Mouse (Mus musculus) thymus, postnatal 14 days (tissue): ENCODE measurements around the gene Sema3d.
A peak's percentile ranks its signal among the peaks of the same experiment; 100 is the strongest.

Source experiments
- DNase-seq: peaks from one replicate; pipeline ENCODE4 v3.0.0; 2021

Sema3d gene

DNA sequence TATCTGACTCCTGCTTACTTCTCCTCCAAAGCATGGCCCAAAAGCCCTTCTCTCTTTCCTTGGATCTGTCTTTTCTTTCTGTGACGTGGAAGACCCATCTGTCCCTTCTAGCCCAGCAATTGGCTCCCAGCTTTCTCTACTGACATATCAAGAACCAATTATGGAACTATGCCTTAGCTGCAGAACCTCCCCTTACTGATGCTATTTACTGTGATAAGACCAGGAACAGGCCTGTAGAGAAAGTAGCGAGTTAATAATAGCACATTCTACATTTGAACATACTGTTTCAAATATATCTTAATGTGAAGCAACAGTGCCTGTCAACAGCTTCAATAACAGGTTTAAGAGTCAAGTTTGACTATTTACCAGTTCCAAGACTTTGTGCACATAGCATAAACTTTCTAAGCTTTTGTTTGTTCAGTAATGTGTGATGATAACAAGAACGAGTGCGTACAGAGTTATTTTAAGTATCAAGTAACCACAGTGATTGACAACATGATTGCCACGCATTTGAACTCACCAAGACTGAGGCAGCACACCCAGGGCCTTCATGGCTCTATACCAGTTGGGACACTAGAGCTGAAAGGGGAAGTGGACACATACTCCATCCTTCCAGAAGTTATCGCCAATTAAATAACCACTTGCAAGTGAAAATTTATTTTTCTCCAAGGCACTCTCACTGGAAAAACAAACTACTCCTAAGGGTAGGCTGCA is 116.8 kb downstream of the Sema3d start:
- DNase-seq, result no peak

DNA sequence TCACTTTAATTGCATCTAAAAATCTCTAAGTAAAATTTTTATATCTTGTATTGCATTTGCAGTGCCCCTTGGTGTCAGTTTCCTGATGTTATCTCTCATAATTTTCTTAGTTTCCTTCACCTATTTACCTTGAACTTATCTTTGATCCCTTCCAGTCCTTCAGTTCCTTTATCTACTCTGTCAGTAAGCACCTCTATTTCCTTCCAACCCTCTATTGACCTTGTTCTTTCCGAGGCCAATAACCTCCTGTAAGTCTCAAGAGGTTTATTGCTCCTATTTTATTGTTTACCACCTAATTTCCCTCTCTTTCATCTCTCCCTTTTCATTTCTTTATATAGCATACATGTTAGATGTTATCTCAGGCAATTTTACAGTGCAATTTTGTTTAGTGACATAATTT is 129.3 kb downstream of the Sema3d start:
- no peak for DNase-seq

DNA sequence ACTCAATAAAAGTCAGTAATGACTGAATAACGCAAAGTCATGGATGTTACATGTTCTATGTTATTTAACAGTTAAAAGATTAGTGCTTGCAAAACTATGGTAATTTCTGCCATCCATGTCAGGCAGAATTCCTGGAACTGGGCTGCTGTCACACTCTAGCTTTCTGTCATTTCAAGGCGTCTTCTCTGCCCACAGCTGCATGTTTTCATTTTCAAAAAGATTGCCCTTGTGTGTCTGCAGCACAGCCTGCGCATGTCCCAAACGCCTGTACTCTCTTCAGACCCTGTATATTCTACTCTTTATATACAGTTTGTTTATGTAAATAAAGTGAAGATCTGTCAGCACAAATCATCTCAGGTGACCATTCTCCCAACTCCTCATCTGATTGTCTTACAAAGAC is 132.1 kb downstream of the Sema3d start:
- no peak for DNase-seq

DNA sequence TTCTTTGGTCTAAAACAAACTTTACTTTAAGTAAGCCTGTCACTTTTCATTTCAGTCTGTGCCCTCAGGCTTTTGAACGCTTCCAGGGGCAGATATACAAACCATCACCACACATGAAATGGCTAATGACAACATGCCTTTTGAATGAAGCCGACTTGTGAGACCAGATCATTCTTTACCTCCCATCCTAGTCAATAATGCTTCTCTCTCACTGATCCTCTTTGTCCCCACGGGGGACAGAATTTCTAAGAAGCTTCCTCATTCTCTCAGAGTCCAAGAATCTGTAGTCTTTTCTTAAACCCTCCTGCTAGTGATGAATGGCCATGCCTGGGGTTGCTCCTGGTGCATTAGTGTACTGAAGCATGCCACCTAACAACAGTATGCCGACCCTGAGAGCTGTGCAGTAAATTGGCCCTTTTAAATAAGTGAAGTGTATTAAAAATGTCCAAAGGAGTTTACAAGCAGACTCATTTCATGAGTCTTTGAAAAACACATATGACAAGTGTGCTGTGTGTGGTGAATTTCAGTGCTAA is 142.1 kb downstream of the Sema3d start:
- DNase-seq, result no peak

DNA sequence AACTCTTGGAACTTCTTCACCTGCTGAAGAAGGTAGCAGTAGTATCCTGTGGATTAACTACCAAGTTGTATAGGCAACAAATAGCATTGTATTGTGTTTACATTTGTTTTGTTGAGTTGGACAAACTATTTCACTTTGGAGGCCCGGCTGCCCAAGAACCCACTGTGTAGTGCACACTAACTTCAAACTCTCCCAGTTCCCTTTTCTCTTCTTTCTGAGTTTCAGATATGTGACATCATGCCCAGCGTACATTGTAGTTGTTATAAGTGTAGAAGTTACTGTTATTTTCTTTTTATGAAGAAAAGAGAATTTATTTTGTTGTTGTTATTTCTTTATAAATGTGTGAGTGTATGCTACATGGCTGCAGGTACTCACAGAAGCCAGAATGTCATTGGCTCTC is 145.4 kb downstream of the Sema3d start:
- DNase-seq, result no peak

DNA sequence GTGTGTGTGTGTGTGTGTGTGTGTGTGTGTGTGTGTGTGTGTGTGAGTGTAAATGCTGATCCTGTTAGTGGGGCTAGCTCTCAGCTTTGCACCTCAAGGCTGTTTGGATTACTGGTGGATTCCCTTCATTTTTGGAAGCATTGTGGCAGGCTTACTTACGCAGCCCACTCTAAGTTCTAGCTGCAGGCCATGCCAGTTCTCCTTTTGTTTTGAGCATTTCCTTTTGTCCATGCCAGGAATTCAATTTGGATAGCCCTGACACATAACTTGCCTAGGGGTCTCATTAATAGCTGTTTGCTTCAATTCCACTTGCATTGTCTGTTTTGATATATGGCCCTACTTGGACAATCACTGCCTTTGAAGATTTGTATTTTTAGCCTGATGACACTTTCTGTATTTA is 146.6 kb downstream of the Sema3d start:
- DNase-seq, result no peak

DNA sequence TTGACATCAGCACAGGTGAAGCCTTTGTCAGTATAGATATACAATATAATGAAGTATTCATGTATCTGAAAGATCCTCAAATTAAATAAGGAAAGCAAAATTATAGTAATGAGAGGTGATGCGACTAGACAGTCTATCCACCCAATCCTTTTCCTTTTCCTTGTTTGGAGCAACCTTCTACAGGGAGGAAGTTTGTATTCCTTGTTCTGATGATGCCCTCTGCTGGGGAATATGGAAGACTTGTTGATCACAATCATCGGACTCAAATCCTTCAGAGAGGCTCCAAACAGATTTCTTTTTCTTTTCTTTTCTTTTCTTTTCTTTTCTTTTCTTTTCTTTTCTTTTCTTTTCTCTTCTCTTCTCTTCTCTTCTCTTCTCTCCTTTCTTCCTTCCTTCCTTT is 158.1 kb downstream of the Sema3d start:
- no peak for DNase-seq

DNA sequence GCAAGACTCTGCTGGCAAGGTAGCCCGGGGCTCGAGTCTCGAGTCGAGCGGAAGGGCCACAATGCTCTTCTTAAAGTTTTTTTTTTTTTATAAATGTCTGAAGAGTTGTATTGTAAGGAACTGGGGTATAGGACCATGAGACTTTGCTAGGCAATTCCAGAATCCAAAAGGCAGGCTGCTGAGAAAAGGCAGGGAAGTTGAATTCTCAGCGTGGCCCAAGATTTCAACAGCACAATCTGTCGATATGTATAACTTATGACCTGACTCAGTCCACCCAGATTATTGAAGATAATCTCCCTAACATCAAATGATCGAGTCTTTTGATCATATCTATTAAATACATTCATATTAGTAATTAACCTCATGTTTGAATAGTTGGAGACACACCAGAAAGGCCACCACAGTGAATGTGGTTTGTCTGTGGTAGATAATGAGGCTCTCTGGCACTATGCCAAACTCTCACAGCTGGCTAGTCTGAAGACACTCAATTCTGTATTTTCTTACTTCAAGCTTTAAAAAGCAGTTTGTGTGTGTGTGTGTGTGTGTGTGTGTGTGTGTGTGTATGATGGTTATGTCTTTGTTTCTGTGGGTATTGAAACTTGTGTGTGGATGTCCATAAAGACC is 166.0 kb downstream of the Sema3d start:
- no peak for DNase-seq

DNA sequence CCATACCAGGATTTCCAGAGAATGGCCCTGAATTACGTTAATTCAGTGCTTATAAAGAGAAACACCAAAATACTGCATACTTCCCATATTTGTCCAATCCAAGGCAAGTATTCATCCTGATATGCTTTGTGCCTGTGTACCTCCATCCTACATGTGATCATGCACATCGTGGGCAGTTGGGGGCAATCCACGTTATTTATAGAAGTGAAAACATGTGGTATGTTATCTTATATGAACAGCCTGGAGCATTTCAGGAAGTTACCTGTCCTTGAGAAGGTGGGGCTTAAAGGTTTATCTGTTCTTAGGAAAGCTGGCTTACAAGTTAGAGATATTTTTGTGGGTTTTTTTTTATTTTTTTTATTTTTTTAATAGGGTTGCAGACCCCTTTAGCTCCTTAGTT is 172.2 kb downstream of the Sema3d start:
- DNase-seq, result no peak

DNA sequence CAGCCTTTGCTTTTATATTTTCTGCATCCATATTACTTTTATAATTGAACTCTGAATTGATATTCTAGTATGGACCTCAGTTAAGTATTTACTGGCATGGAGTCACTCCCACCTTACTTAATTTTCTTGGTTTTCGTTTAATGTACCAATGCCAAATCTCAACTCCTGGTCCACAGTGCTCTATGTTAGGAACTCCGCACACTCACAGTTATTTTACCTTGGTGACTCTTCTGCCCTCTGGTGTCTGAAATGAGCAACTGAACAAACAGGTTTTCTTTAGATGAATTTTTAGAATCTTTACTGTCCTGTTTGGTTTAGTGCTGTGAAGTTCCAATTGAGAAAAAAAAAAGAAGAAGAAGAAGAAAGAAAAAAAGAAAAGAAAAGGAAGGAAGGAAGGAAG is 174.7 kb downstream of the Sema3d start:
- DNase-seq, result no peak

DNA sequence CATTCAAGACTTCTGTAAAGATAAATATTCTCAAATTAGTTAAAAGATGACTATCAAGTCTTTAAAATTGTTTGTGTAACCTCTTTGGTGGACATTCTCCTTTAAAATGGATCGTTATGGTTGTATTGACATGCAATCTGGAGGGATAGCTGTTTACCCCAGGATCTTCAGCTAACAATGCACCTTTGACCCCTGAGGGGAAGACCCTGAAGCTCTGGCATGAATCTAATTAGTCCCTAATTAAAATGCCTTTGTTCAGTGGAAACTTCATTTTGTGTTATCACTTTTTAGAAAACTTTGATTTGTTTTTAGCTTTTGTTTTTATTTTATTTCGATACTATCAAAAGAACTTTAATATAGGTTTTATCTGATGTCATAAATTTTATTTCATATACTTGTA is 178.6 kb downstream of the Sema3d start:
- no peak for DNase-seq

DNA sequence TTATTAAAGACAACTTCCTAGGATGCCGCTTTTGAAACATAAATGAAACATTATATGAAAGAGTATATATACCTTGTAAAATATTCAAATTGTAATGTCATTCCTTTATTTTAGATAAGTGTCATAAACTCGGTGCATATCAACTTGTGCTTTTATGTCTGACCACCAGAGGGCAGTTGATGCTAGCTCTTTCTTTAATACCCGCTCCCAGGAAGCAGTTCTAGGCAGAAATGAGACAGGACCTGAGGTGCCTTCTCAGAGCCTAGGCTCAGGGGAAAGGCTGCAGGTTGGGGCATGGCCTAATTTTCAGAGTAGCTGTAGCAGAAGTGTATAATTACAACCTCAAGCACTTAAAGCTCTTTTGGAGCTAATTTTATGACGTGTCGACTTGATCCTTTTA is 179.0 kb downstream of the Sema3d start:
- peak; percentile 26 for DNase-seq

DNA sequence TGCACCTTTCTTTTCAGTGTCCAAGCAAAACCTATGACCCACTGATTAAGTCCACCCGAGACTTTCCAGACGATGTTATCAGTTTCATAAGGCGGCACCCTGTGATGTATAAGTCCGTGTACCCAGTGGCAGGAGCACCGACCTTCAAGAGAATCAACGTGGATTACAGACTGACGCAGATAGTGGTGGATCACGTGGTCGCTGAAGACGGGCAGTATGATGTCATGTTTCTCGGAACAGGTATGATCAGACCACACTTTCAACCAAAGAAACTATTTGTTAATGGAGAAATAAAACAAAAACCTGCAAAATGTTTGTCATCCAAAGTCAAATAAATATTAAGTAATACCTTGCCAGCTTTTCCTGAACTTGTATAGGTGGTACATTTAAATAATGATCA is 179.9 kb downstream of the Sema3d start:
- DNase-seq, result no peak

DNA sequence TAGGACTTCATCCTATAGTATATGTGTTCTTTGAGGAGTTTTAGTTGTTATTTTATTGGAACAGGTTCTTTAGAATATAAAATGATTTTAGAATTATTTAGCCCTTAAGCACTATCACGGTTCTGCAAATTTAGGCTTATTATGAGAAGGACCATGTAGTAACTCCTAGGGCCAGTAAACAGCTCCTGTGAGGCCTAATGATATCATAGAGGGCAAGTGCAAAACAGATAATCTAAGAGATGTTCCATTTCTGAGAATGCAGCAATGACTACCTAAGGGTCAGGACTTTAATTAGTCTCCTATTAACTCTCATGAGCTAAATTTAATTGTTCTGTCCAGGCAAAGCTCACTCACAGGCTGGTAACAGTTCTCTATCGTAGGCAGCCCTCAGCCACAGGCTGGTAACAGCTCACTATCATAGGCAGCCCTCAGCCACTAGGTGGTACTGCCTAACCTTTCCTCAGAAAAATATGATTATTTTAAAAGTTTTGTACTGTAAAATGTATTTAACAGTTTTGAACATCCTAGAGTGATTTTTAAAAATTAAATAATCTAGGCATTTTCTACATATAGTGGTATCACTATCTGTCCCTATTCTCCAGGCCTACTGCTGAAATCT is 181.5 kb downstream of the Sema3d start:
- no peak for DNase-seq

DNA sequence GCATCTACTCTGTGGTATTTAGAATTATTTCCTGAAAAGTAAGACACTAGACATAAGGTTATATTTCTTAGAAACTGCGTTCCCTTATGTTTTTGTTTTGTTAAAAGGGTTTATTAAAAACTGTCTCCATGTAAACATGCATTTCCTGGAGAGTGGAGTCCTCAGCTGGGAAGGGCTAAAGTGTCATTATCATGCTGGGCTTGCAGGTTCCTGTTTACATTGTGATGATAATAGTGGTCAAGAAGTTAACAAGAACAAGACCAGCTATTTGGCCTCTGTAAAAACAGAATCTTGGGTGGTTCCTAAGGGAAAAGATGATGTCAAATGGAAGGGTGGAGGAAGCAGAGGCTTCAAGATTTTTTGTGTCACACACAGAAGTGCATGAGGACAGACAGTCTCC is 183.4 kb downstream of the Sema3d start:
- DNase-seq, result no peak

DNA sequence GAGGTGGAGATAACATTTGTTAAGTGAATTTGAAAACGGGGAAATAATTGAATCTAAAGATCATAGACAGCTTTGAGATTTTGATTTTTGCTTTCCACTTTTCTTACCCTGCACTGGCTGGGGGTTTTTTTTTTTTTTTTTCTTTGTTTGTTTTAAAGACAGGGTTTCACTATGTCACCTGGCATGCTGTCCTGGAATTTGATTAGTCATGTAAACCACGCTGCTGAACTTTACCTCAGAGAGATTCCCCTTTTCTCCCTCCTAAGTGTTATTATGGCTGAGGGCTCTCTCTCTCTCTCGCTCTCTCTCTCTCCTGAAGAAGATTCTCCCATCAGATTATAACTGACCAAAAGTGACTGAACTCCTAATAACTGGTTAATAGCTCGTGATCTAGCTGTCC is 191.4 kb downstream of the Sema3d start:
- no peak for DNase-seq

DNA sequence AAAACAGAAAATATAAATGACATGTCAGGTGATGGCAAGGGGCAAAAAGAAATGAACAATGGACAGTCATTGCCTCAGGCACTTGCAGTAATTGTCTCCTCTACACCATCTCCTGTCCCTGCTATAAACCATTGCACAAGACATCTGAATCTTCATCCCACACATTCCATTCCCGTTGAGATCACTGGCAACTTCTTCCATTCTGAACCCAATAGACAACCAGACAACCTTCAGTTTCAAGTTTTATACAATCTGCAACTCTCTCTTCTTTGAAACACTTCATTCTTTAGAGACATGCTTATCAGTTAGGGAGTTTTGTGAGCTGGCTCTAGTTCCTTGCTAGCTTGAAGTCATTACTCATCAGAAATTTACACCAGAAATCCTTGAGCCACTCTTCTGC is 192.1 kb downstream of the Sema3d start:
- DNase-seq, result no peak

DNA sequence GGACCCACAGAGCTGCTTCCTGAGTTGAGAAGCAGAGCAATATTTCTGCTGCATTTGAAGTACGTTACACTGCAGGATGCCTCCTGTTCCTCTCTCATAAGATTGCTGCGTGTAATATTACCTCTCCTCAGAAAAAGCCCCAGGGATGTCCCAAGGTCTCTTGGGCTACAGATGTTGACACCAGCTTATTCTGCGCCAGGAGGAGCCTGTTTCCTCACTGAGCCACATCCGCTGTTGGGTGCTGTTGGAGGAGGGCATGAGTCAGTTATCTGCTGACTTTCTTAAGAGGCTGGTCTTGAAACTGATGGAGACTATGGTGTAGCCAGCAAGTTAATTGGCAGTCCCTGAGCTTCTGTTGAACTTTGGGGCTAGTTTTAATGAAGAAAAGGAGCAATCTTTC is 196.6 kb downstream of the Sema3d start:
- DNase-seq, result no peak

DNA sequence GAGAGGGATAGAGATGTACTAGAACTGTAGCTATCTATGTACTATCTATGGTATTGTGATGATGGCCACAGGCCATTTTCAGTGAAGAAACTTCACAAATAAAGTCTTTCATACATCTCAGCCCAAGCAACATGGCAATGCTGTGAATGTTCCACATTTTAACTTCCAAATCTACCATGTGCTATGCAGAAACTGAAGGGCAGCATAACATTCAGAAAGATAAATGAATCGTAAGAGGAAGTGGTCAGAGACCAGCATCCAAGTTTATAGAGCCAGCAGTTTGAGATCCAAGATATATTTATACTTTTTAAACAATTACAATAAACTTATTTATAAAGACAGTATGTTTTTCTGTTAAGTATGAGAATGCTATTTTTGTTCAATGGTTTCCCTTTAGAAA is 199.4 kb downstream of the Sema3d start:
- DNase-seq, result no peak

DNA sequence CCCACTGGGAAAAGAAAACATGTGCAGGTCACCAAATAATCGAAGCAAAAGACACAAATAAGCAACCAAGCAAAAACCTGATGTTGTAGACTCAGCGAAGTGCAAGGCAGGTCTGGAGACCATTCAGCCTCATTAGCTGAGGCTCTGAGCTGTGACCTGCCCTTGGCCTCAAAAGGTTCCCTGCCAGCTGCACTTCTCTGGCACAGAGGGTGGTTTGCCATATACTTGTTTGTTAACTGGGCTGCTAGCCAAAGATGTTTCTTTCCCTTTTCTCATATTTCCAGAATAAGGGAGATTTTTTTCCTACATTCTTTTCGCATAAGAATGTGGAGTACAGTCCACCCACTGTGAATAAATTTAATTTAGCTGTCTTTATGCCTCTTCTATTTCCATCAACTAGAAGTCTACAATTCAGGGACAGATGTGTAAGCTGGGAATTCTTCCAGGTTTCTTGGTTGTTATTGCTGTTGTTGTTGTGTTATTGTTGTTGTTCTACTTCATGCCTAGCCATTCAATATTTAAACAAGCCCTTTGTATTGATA is 200.2 kb downstream of the Sema3d start:
- DNase-seq, result no peak

DNA sequence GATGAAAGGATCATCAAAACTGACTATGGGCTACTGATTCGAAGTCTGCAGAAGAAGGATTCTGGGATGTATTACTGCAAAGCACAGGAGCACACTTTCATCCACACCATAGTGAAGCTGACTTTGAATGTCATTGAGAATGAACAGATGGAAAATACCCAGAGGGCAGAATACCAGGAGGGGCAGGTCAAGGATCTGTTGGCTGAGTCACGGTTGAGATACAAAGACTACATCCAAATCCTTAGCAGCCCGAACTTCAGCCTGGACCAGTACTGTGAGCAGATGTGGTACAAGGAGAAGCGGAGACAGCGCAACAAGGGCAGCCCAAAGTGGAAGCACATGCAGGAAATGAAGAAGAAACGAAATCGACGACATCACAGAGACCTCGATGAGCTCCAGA is 201.7 kb downstream of the Sema3d start:
- DNase-seq, result no peak

DNA sequence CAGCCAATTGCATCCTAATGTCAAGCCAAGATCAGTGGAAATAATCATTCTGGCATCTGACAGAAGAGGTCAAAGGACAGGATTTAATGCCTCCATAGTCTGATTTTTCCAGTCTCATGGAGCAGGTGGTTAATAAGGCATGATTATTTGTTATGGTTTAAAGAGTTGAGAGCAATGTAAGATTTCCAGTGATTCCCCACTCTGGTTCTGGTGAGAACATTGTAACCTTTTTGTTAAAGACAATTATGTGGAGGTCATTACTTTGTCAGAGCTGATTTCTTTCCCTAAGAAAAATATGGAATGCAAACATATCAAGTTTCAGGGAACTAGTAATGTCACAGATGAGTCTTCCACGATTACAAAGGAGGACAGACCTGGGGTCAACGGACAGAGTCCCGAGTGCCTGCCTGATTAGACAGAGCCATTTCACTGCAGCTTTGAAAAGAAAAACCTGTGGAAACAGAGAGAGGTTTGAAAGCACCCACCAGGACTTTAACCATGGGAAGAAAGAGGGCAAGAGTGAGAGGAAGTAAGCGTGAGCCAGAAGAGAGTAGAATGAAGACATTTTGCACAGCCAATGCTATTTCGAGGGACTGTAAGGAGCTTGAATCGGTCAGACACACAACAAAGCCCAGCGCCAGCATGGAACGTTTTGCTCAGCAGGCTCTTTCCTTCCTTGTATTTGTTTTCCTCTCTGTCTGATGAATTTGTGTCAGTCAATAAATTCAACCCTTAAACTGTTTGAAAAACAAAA is 251.2 kb downstream of the Sema3d start:
- no peak for DNase-seq

DNA sequence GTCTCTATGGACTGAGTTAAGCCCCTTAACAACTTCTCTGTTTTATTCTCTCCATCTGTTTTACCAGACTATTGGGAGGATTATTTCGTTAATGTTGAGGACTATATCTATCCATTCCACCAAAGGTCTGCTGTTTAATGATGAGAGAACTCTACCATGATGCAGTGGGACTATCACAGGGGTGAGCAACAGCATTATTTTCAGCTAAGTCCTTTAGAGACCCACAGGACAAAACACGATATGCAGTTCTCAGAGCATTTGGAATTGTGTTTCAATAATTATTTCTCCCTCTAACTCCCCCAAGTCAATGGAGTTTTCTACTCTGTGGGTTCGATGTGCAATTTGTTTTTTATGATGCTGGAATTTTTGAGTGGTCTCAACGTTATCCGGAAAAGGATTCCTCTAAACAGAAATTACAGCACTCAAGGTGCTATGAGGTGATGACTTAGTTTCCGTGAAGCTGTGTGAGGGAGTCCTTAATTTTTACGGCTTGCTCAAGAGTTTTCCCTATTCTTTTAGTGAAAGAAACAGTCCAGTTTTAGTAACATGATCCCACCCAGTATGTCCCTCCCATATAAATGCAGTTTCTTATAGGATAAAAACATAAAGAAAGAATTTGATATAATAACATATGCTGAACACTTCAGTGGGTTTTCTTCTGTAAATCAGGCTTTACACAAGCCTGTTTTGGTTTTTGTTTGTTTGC is 254.7 kb downstream of the Sema3d start:
- no peak for DNase-seq
